Mouse (Mus musculus): Measurements from ENCODE around the gene Arhgap23. TPM values are rescaled to one million over a fixed set of nuclear protein-coding genes. Genes with fewer than 3 reads are reported as not detected.

The Arhgap23 gene
- polyA plus RNA-seq, 1 experiment: 27.7 TPM

- H3K27ac ChIP-seq (ENCODE audit: control insufficient read depth, insufficient read depth, low read depth, low read length): peak overlapping the region; percentile 96
- H3K36me3 ChIP-seq (ENCODE audit: control insufficient read depth, insufficient read depth, low read length): no peaks in the 10 kb centered on the region; the same call in 1 of the 2 replicates
- H3K27me3 ChIP-seq (ENCODE audit: control insufficient read depth, insufficient read depth, low read length): no peaks in the 10 kb centered on the region
- peak overlapping the region; percentile 93 for H3K4me3 ChIP-seq (ENCODE audit: control insufficient read depth, low read depth, low read length)
- TF ChIP-seq POLR2A (IDR thresholded peaks at IDR 0.05; ENCODE audit: control insufficient read depth, low read depth, low read length): no peak
- TF ChIP-seq CTCF (IDR thresholded peaks at IDR 0.05; ENCODE audit: control insufficient read depth, insufficient read depth, insufficient replicate concordance, low read depth, low read length): no peak
- H3K4me1 ChIP-seq (ENCODE audit: control insufficient read depth, insufficient read depth, low read length): peaks cover 31% of the 10 kb centered on the region
Measured at GRCm38 (mm10) chr11:97415712-97416636, 641 bp downstream of the Arhgap23 start.

GRCm38 (mm10) chr11:97416637-97417035 lies 1.3 kb downstream of the Arhgap23 start:
- TF ChIP-seq POLR2A (IDR thresholded peaks at IDR 0.05; ENCODE audit: control insufficient read depth, low read depth, low read length) (no peak), CTCF (IDR thresholded peaks at IDR 0.05; ENCODE audit: control insufficient read depth, insufficient read depth, insufficient replicate concordance, low read depth, low read length) (no peak)
- H3K4me1 ChIP-seq (ENCODE audit: control insufficient read depth, insufficient read depth, low read length): peaks cover 31% of the 10 kb centered on the region
- no peaks in the 10 kb centered on the region for H3K27me3 ChIP-seq (ENCODE audit: control insufficient read depth, insufficient read depth, low read length)
- H3K27ac ChIP-seq (ENCODE audit: control insufficient read depth, insufficient read depth, low read depth, low read length): no peak overlapping the region
- no peaks in the 10 kb centered on the region; the same call in 1 of the 2 replicates for H3K36me3 ChIP-seq (ENCODE audit: control insufficient read depth, insufficient read depth, low read length)
- peak overlapping the region; percentile 93; the same call in 1 of the 2 replicates for H3K4me3 ChIP-seq (ENCODE audit: control insufficient read depth, low read depth, low read length)

GRCm38 (mm10) chr11:97418834-97419539 lies 3.7 kb downstream of the Arhgap23 start:
- no peak overlapping the region for H3K27ac ChIP-seq (ENCODE audit: control insufficient read depth, insufficient read depth, low read depth, low read length)
- H3K36me3 ChIP-seq (ENCODE audit: control insufficient read depth, insufficient read depth, low read length): no peaks in the 10 kb centered on the region; the same call in 1 of the 2 replicates
- no peaks in the 10 kb centered on the region for H3K27me3 ChIP-seq (ENCODE audit: control insufficient read depth, insufficient read depth, low read length)
- H3K4me1 ChIP-seq (ENCODE audit: control insufficient read depth, insufficient read depth, low read length): peaks cover 22% of the 10 kb centered on the region
- no peak for TF ChIP-seq POLR2A (IDR thresholded peaks at IDR 0.05; ENCODE audit: control insufficient read depth, low read depth, low read length)
- no peak for TF ChIP-seq CTCF (IDR thresholded peaks at IDR 0.05; ENCODE audit: control insufficient read depth, insufficient read depth, insufficient replicate concordance, low read depth, low read length)
- no peak overlapping the region for H3K4me3 ChIP-seq (ENCODE audit: control insufficient read depth, low read depth, low read length)

GRCm38 (mm10) chr11:97419540-97419900 lies 4.2 kb downstream of the Arhgap23 start:
- Histone ChIP-seq H3K4me1 (ENCODE audit: control insufficient read depth, insufficient read depth, low read length) (peaks cover 19% of the 10 kb centered on the region), H3K27ac (ENCODE audit: control insufficient read depth, insufficient read depth, low read depth, low read length) (no peak overlapping the region)

DNA sequence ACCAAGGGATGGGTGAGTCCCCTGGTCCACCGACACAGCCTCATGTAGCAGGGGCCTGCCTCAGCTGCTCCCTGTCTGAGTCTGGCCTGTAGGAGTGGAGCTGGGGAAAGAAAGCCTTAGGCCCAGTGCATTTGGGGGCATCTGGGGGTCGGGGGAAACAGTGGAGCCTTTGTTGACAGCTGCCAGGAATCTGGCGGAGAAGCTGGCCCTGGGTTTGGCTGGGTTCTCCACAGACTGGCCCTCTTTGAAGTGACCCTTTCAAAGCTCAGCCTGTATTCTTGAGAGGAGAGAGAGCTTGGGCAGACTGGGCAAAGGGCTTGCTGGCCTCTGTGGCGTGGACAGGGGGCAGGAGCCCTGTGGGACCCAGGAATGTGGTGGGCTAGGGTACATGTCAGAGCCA lies 7.2 kb downstream of the Arhgap23 start:
- no peak overlapping the region for H3K27ac ChIP-seq (ENCODE audit: control insufficient read depth, insufficient read depth, low read depth, low read length)
- peaks cover 6% of the 10 kb centered on the region for H3K4me1 ChIP-seq (ENCODE audit: control insufficient read depth, insufficient read depth, low read length)
- TF ChIP-seq CTCF (IDR thresholded peaks at IDR 0.05; ENCODE audit: control insufficient read depth, insufficient read depth, insufficient replicate concordance, low read depth, low read length): no peak
- no peak for TF ChIP-seq POLR2A (IDR thresholded peaks at IDR 0.05; ENCODE audit: control insufficient read depth, low read depth, low read length)
- H3K4me3 ChIP-seq (ENCODE audit: control insufficient read depth, low read depth, low read length): no peak overlapping the region
- no peaks in the 10 kb centered on the region for H3K27me3 ChIP-seq (ENCODE audit: control insufficient read depth, insufficient read depth, low read length)
- no peaks in the 10 kb centered on the region; the same call in 1 of the 2 replicates for H3K36me3 ChIP-seq (ENCODE audit: control insufficient read depth, insufficient read depth, low read length)

More at GRCm38 (mm10) chr11:97419540-97419900, 4.2 kb downstream of the Arhgap23 start:
- no peak for TF ChIP-seq CTCF (IDR thresholded peaks at IDR 0.05; ENCODE audit: control insufficient read depth, insufficient read depth, insufficient replicate concordance, low read depth, low read length)
- no peak for TF ChIP-seq POLR2A (IDR thresholded peaks at IDR 0.05; ENCODE audit: control insufficient read depth, low read depth, low read length)
- no peak overlapping the region for H3K4me3 ChIP-seq (ENCODE audit: control insufficient read depth, low read depth, low read length)
- H3K27me3 ChIP-seq (ENCODE audit: control insufficient read depth, insufficient read depth, low read length): no peaks in the 10 kb centered on the region
- H3K36me3 ChIP-seq (ENCODE audit: control insufficient read depth, insufficient read depth, low read length): no peaks in the 10 kb centered on the region; the same call in 1 of the 2 replicates

GRCm38 (mm10) chr11:97424092-97424692 lies 8.9 kb downstream of the Arhgap23 start:
- no peak for TF ChIP-seq POLR2A (IDR thresholded peaks at IDR 0.05; ENCODE audit: control insufficient read depth, low read depth, low read length)
- TF ChIP-seq CTCF (IDR thresholded peaks at IDR 0.05; ENCODE audit: control insufficient read depth, insufficient read depth, insufficient replicate concordance, low read depth, low read length): no peak
- Histone ChIP-seq H3K4me3 (ENCODE audit: control insufficient read depth, low read depth, low read length) (no peak overlapping the region), H3K27me3 (ENCODE audit: control insufficient read depth, insufficient read depth, low read length) (no peaks in the 10 kb centered on the region), H3K27ac (ENCODE audit: control insufficient read depth, insufficient read depth, low read depth, low read length) (no peak overlapping the region), H3K4me1 (ENCODE audit: control insufficient read depth, insufficient read depth, low read length) (peaks cover 15% of the 10 kb centered on the region), H3K36me3 (ENCODE audit: control insufficient read depth, insufficient read depth, low read length) (no peaks in the 10 kb centered on the region; the same call in 1 of the 2 replicates)
